Mouse (Mus musculus) liver, postnatal 0 days (tissue): ENCODE results near the gene Clmn. TPM values are rescaled to one million over a fixed set of nuclear protein-coding genes. Genes with fewer than 3 reads are reported as not detected.
A peak's percentile ranks its signal among the peaks of the same experiment; 100 is the strongest.

Experiments used
- ATAC-seq: fragments of 200-750 bp; cut with Nextera tagmentation; 2 replicates; pipeline ENCODE4 v1.8.0; 2017; ENCODE audit warnings: mild to moderate bottlenecking, moderate library complexity
- DNase-seq: peaks from one replicate; pipeline ENCODE4 v3.0.0-alpha.2; 2016
- H3K27ac ChIP-seq: fragments of 300-500 bp; sonication (generic); 2 replicates; pipeline ENCODE4 v1.5.1; 2014; ENCODE audit warnings: antibody characterized with exemption, moderate library complexity, mild to moderate bottlenecking, low read depth
- H3K27me3 ChIP-seq: fragments of 300-500 bp; sonication (generic); 2 replicates; pipeline ENCODE4 v1.6.1; 2014; ENCODE audit warnings: low read length, control low read depth, mixed read lengths; ENCODE audit not compliant: insufficient read depth
- H3K36me3 ChIP-seq: fragments of 300-500 bp; sonication (generic); replicated peaks from 2 replicates; pipeline ENCODE4 v1.6.1; 2014; ENCODE audit warnings: mild to moderate bottlenecking, control low read depth, low read length, moderate library complexity, mixed read lengths; ENCODE audit not compliant: insufficient read depth
- H3K4me1 ChIP-seq: fragments of 300-500 bp; sonication (generic); 2 replicates; pipeline ENCODE4 v1.6.1; 2014; ENCODE audit warnings: antibody characterized with exemption, mild to moderate bottlenecking, control low read depth; ENCODE audit not compliant: insufficient read depth
- H3K4me2 ChIP-seq: fragments of 300-500 bp; sonication (generic); 2 replicates; pipeline ENCODE4 v1.6.1; 2014; ENCODE audit warnings: low read depth, mild to moderate bottlenecking, low read length, moderate library complexity, mixed read lengths
- H3K4me3 ChIP-seq: fragments of 300-500 bp; sonication (generic); 2 replicates; pipeline ENCODE4 v1.5.1; 2014; ENCODE audit warnings: low read depth, low read length
- H3K9ac ChIP-seq: fragments of 300-500 bp; sonication (generic); replicated peaks from 2 replicates; pipeline ENCODE4 v1.6.1; 2014; ENCODE audit warnings: mild to moderate bottlenecking, moderate library complexity
- H3K9me3 ChIP-seq: fragments of 300-500 bp; sonication (generic); 2 replicates; pipeline ENCODE4 v1.6.1; 2016; ENCODE audit warnings: mild to moderate bottlenecking, control low read depth, low read length, mixed read lengths
- CTCF ChIP-seq: sonication (generic); IDR thresholded peaks from 2 replicates; pipeline ENCODE4 v1.5.1; 2016; ENCODE audit warnings: antibody characterized with exemption, low read depth
- EP300 ChIP-seq: IDR thresholded peaks from 2 replicates; pipeline ENCODE4 v1.6.1; 2016; ENCODE audit warnings: antibody characterized with exemption, low read depth, mild to moderate bottlenecking
- WGBS: fragments of 180-500 bp; shearing (Covaris S2); extraction: QIAGEN DNeasy Blood & Tissue Kit; methylation state at CpG from one replicate; pipeline ENCODE4 v1.1.7; 2014; ENCODE audit not compliant: insufficient replicate concordance; 5-methylcytosine and 5-hydroxymethylcytosine counted together
- polyA plus RNA-seq: library from polyadenylated mRNA; unstranded; fragments of >200 nt; fragmentation: Nextera tagmentation; extraction: Ambion mirVana; gene quantifications from 2 replicates; pipeline ENCODE4 v1.2.1, GENCODE M21; 2015

Gene Clmn
- polyA plus RNA-seq = 1.9 and 2.5 TPM in 2 replicates

GRCm38 (mm10) chr12:104864439-104865165 lies at the start of gene Clmn:
Clmn (minus strand) TSS chr12:104865076.
- peak within 1 kb of the TSS; percentile 76 for H3K27ac ChIP-seq
- WGBS = 2% methylated on average over 33 of the region's 80 CpGs
- ATAC-seq = peak; percentile 10
- no peaks in the 10 kb centered on the region for H3K36me3 ChIP-seq
- H3K27me3 ChIP-seq = peaks cover 20% of the 10 kb centered on the region
- peak within 1 kb of the TSS; percentile 72 for H3K9ac ChIP-seq
- H3K4me3 ChIP-seq = peak within 1 kb of the TSS; percentile 64
- H3K4me1 ChIP-seq = no peaks in the 10 kb centered on the region; the same call in 1 of the 2 replicates
- TF ChIP-seq CTCF (no peak), EP300 (no peak)
- peak; percentile 39 for DNase-seq
- H3K4me2 ChIP-seq = peak within 1 kb of the TSS; percentile 76
- H3K9me3 ChIP-seq = no peaks in the 10 kb centered on the region

GRCm38 (mm10) chr12:104912990-104913389 lies 48.1 kb upstream of the Clmn start:
- no peak for DNase-seq
- no peaks in the 10 kb centered on the region for H3K27me3 ChIP-seq

GRCm38 (mm10) chr12:104912281-104912933 lies 47.5 kb upstream of the Clmn start:
- H3K9me3 ChIP-seq = no peaks in the 10 kb centered on the region
- no peaks in the 10 kb centered on the region for H3K27me3 ChIP-seq
- H3K27ac ChIP-seq = no peak overlapping the region
- ATAC-seq = no peak
- TF ChIP-seq CTCF (no peak), EP300 (no peak)
- H3K4me3 ChIP-seq = no peak overlapping the region
- no peaks in the 10 kb centered on the region; the same call in 1 of the 2 replicates for H3K4me1 ChIP-seq
- DNase-seq = no peak
- WGBS = 50% methylated on average over 10 of the region's 10 CpGs
- no peak overlapping the region for H3K4me2 ChIP-seq
- no peaks in the 10 kb centered on the region for H3K36me3 ChIP-seq
- no peak overlapping the region for H3K9ac ChIP-seq

More at GRCm38 (mm10) chr12:104912990-104913389, 48.1 kb upstream of the Clmn start:
- Histone ChIP-seq H3K4me2 (no peak overlapping the region), H3K4me1 (no peaks in the 10 kb centered on the region; the same call in 1 of the 2 replicates), H3K9me3 (no peaks in the 10 kb centered on the region), H3K27ac (no peak overlapping the region), H3K36me3 (no peaks in the 10 kb centered on the region), H3K4me3 (no peak overlapping the region), H3K9ac (no peak overlapping the region)
- TF ChIP-seq EP300 = no peak
- no peak for TF ChIP-seq CTCF
- no peak for ATAC-seq
- 52% methylated on average over 3 of the region's 3 CpGs for WGBS

GRCm38 (mm10) chr12:104909750-104910149 lies 44.9 kb upstream of the Clmn start:
- DNase-seq (no peak), ATAC-seq (no peak)
- 84% methylated on average over 4 of the region's 4 CpGs for WGBS
- Histone ChIP-seq H3K27me3 (no peaks in the 10 kb centered on the region), H3K4me3 (no peak overlapping the region), H3K36me3 (no peaks in the 10 kb centered on the region), H3K9me3 (0 out of 2 replicates have a peak, but pooled peaks cover 3% of the 10 kb centered on the region), H3K9ac (no peak overlapping the region), H3K4me2 (no peak overlapping the region), H3K27ac (no peak overlapping the region), H3K4me1 (no peaks in the 10 kb centered on the region; the same call in 1 of the 2 replicates)
- TF ChIP-seq CTCF (no peak), EP300 (no peak)

- no peak for DNase-seq
- 0 out of 2 replicates have a peak, but pooled peaks cover 3% of the 10 kb centered on the region for H3K9me3 ChIP-seq
- no peaks in the 10 kb centered on the region for H3K27me3 ChIP-seq
- no peaks in the 10 kb centered on the region; the same call in 1 of the 2 replicates for H3K4me1 ChIP-seq
- H3K9ac ChIP-seq = no peak overlapping the region
- ATAC-seq = no peak
- H3K27ac ChIP-seq = no peak overlapping the region
- 64% methylated on average over 5 of the region's 5 CpGs for WGBS
- H3K36me3 ChIP-seq = no peaks in the 10 kb centered on the region
- no peak overlapping the region for H3K4me2 ChIP-seq
- H3K4me3 ChIP-seq = no peak overlapping the region
- no peak for TF ChIP-seq CTCF
- TF ChIP-seq EP300 = no peak
Measured at GRCm38 (mm10) chr12:104908986-104909385, 44.1 kb upstream of the Clmn start.
